Mouse (Mus musculus) limb, embryonic 12.5 days (tissue): ENCODE data around the gene Ube2d3. TPM values are rescaled to one million over a fixed set of nuclear protein-coding genes. Genes with fewer than 3 reads are reported as not detected.

ENCODE experiments used
- ATAC-seq: fragments of 200-750 bp; cut with Nextera tagmentation; 2 replicates; pipeline ENCODE4 v1.8.0; 2017; ENCODE audit warnings: low read depth, moderate TSS enrichment; ENCODE audit not compliant: insufficient number of reproducible peaks, insufficient read depth, low FRiP score, low TSS enrichment
- H3K27ac ChIP-seq: fragments of 300-500 bp; sonication (generic); 2 replicates; pipeline ENCODE4 v1.5.1; 2016; ENCODE audit warnings: mild to moderate bottlenecking, moderate library complexity
- H3K27me3 ChIP-seq: fragments of 300-500 bp; sonication (generic); 2 replicates; pipeline ENCODE4 v1.6.1; 2016; ENCODE audit warnings: mild to moderate bottlenecking, moderate library complexity
- H3K36me3 ChIP-seq: fragments of 300-500 bp; sonication (generic); 2 replicates; pipeline ENCODE4 v1.6.1; 2016; ENCODE audit warnings: mild to moderate bottlenecking, moderate library complexity
- H3K4me1 ChIP-seq: fragments of 300-500 bp; sonication (generic); replicated peaks from 2 replicates; pipeline ENCODE4 v1.6.1; 2016
- H3K4me2 ChIP-seq: fragments of 300-500 bp; sonication (generic); 2 replicates; pipeline ENCODE4 v1.6.1; 2016; ENCODE audit warnings: mild to moderate bottlenecking, moderate library complexity
- H3K4me3 ChIP-seq: fragments of 300-500 bp; sonication (generic); replicated peaks from 2 replicates; pipeline ENCODE4 v1.5.1; 2016; ENCODE audit warnings: mild to moderate bottlenecking
- H3K9ac ChIP-seq: fragments of 300-500 bp; sonication (generic); replicated peaks from 2 replicates; pipeline ENCODE4 v1.6.1; 2016; ENCODE audit warnings: mild to moderate bottlenecking, moderate library complexity
- H3K9me3 ChIP-seq: fragments of 300-500 bp; sonication (generic); 2 replicates; pipeline ENCODE4 v1.6.1; 2016; ENCODE audit warnings: mild to moderate bottlenecking, moderate library complexity
- WGBS: fragments of 180-500 bp; shearing (Covaris S2); methylation state at CpG from one replicate; pipeline ENCODE4 v1.1.7; 2016; 5-methylcytosine and 5-hydroxymethylcytosine counted together
- polyA plus RNA-seq: library from polyadenylated mRNA; unstranded; fragments of >200 nt; fragmentation: Nextera tagmentation; extraction: Ambion mirVana; gene quantifications from 2 replicates; pipeline ENCODE4 v1.2.1, GENCODE M21; 2016

Ube2d3 gene
- polyA plus RNA-seq, 1 experiment from 2014 or later: 476 TPM

- peaks cover 15% of the 10 kb centered on the region for H3K36me3 ChIP-seq
- peak overlapping the region; percentile 100 for H3K27ac ChIP-seq
- H3K9ac ChIP-seq: peak overlapping the region; percentile 96
- H3K4me1 ChIP-seq: peaks cover 21% of the 10 kb centered on the region
- peak overlapping the region; percentile 97 for H3K4me2 ChIP-seq
- H3K9me3 ChIP-seq: no peaks in the 10 kb centered on the region
- peak overlapping the region; percentile 98 for H3K4me3 ChIP-seq
- WGBS: 1% methylated on average over 56 of the region's 76 CpGs
- no peaks in the 10 kb centered on the region for H3K27me3 ChIP-seq
- ATAC-seq: peak; percentile 71
These were observed 1.1 kb downstream of the Ube2d3 start for GRCm38 (mm10) chr3:135438913-135439531.

- Histone ChIP-seq H3K9me3 (no peaks in the 10 kb centered on the region), H3K27me3 (no peaks in the 10 kb centered on the region), H3K4me3 (peak overlapping the region; percentile 98), H3K4me2 (peak overlapping the region; percentile 97), H3K27ac (peak overlapping the region; percentile 100), H3K36me3 (peaks cover 15% of the 10 kb centered on the region), H3K9ac (peak overlapping the region; percentile 96), H3K4me1 (peaks cover 21% of the 10 kb centered on the region)
- ATAC-seq: no peak
- WGBS: 4% methylated on average over 15 of the region's 15 CpGs
These were observed 1.7 kb downstream of the Ube2d3 start for GRCm38 (mm10) chr3:135439651-135440050.

GRCm38 (mm10) chr3:135440221-135440620 is 2.3 kb downstream of the Ube2d3 start:
- Histone ChIP-seq H3K27ac (0 out of 2 replicates have a peak overlapping the region, but pooled peaks have one; percentile 100), H3K36me3 (peaks cover 19% of the 10 kb centered on the region), H3K9me3 (no peaks in the 10 kb centered on the region), H3K4me2 (peak overlapping the region; percentile 97), H3K4me3 (peak overlapping the region; percentile 98), H3K4me1 (peaks cover 21% of the 10 kb centered on the region), H3K27me3 (no peaks in the 10 kb centered on the region), H3K9ac (peak overlapping the region; percentile 96)
- no peak for ATAC-seq
- WGBS: 24% methylated on average over 7 of the region's 7 CpGs

GRCm38 (mm10) chr3:135440621-135441020 is 2.7 kb downstream of the Ube2d3 start:
- H3K27me3 ChIP-seq: no peaks in the 10 kb centered on the region
- ATAC-seq: no peak
- peak overlapping the region; percentile 97 for H3K4me2 ChIP-seq
- peak overlapping the region; percentile 98 for H3K4me3 ChIP-seq
- peaks cover 21% of the 10 kb centered on the region for H3K4me1 ChIP-seq
- H3K36me3 ChIP-seq: peaks cover 19% of the 10 kb centered on the region
- WGBS: 52% methylated on average over 10 of the region's 10 CpGs
- H3K27ac ChIP-seq: no peak overlapping the region
- no peaks in the 10 kb centered on the region for H3K9me3 ChIP-seq
- H3K9ac ChIP-seq: peak overlapping the region; percentile 96

GRCm38 (mm10) chr3:135444930-135445329 is 7.0 kb downstream of the Ube2d3 start:
- H3K4me2 ChIP-seq: no peak overlapping the region
- H3K27me3 ChIP-seq: no peaks in the 10 kb centered on the region
- no peaks in the 10 kb centered on the region for H3K9me3 ChIP-seq
- no peak overlapping the region for H3K27ac ChIP-seq
- H3K4me1 ChIP-seq: peaks cover 18% of the 10 kb centered on the region
- ATAC-seq: no peak
- H3K4me3 ChIP-seq: no peak overlapping the region
- peaks cover 33% of the 10 kb centered on the region for H3K36me3 ChIP-seq
- H3K9ac ChIP-seq: no peak overlapping the region

- no peak overlapping the region for H3K4me3 ChIP-seq
- no peak overlapping the region for H3K9ac ChIP-seq
- H3K36me3 ChIP-seq: peaks cover 66% of the 10 kb centered on the region
- H3K27me3 ChIP-seq: no peaks in the 10 kb centered on the region
- ATAC-seq: no peak
- no peaks in the 10 kb centered on the region for H3K4me1 ChIP-seq
- no peak overlapping the region for H3K4me2 ChIP-seq
- no peak overlapping the region for H3K27ac ChIP-seq
- no peaks in the 10 kb centered on the region for H3K9me3 ChIP-seq
These were observed 21.0 kb downstream of the Ube2d3 start for GRCm38 (mm10) chr3:135458981-135459380.

GRCm38 (mm10) chr3:135468402-135468801 is 30.5 kb downstream of the Ube2d3 start:
- Histone ChIP-seq H3K27ac (no peak overlapping the region), H3K9ac (no peak overlapping the region), H3K27me3 (no peaks in the 10 kb centered on the region), H3K4me1 (0 out of 2 replicates have a peak, but pooled peaks cover 2% of the 10 kb centered on the region), H3K36me3 (peaks cover 27% of the 10 kb centered on the region; the same call in 1 of the 2 replicates), H3K4me3 (no peak overlapping the region), H3K4me2 (no peak overlapping the region), H3K9me3 (no peaks in the 10 kb centered on the region)
- no peak for ATAC-seq
- 69% methylated on average over 1 of the region's 1 CpGs for WGBS

- Histone ChIP-seq H3K4me1 (0 out of 2 replicates have a peak, but pooled peaks cover 2% of the 10 kb centered on the region), H3K27me3 (no peaks in the 10 kb centered on the region), H3K27ac (no peak overlapping the region), H3K9ac (no peak overlapping the region), H3K4me2 (no peak overlapping the region), H3K9me3 (no peaks in the 10 kb centered on the region), H3K36me3 (peaks cover 21% of the 10 kb centered on the region; the same call in 1 of the 2 replicates), H3K4me3 (no peak overlapping the region)
- 67% methylated on average over 3 of the region's 3 CpGs for WGBS
- no peak for ATAC-seq
These were observed 31.2 kb downstream of the Ube2d3 start for GRCm38 (mm10) chr3:135469146-135469545.

GRCm38 (mm10) chr3:135469974-135470373 is 32.0 kb downstream of the Ube2d3 start:
- H3K36me3 ChIP-seq: peaks cover 16% of the 10 kb centered on the region; the same call in 1 of the 2 replicates
- ATAC-seq: peak; percentile 76; the same call in 1 of the 2 replicates
- no peak overlapping the region for H3K9ac ChIP-seq
- H3K4me1 ChIP-seq: 0 out of 2 replicates have a peak, but pooled peaks cover 2% of the 10 kb centered on the region
- WGBS: 35% methylated on average over 4 of the region's 4 CpGs
- no peaks in the 10 kb centered on the region for H3K9me3 ChIP-seq
- no peak overlapping the region for H3K4me2 ChIP-seq
- peak overlapping the region; percentile 24; the same call in 1 of the 2 replicates for H3K27ac ChIP-seq
- no peaks in the 10 kb centered on the region for H3K27me3 ChIP-seq
- no peak overlapping the region for H3K4me3 ChIP-seq

- H3K9ac ChIP-seq: no peak overlapping the region
- H3K27me3 ChIP-seq: no peaks in the 10 kb centered on the region
These were observed 32.9 kb downstream of the Ube2d3 start for GRCm38 (mm10) chr3:135470823-135471222.

GRCm38 (mm10) chr3:135475025-135475424 is 37.1 kb downstream of the Ube2d3 start:
- WGBS: 88% methylated on average over 8 of the region's 8 CpGs
- Histone ChIP-seq H3K9me3 (no peaks in the 10 kb centered on the region), H3K27me3 (no peaks in the 10 kb centered on the region), H3K4me2 (no peak overlapping the region), H3K4me3 (no peak overlapping the region), H3K4me1 (no peaks in the 10 kb centered on the region), H3K27ac (no peak overlapping the region), H3K9ac (no peak overlapping the region), H3K36me3 (no peaks in the 10 kb centered on the region)
- ATAC-seq: no peak

More at GRCm38 (mm10) chr3:135470823-135471222, 32.9 kb downstream of the Ube2d3 start:
- H3K4me1 ChIP-seq: 0 out of 2 replicates have a peak, but pooled peaks cover 2% of the 10 kb centered on the region
- ATAC-seq: no peak
- 80% methylated on average over 1 of the region's 1 CpGs for WGBS
- H3K9me3 ChIP-seq: no peaks in the 10 kb centered on the region
- no peak overlapping the region for H3K27ac ChIP-seq
- peaks cover 16% of the 10 kb centered on the region; the same call in 1 of the 2 replicates for H3K36me3 ChIP-seq
- H3K4me2 ChIP-seq: no peak overlapping the region
- no peak overlapping the region for H3K4me3 ChIP-seq

GRCm38 (mm10) chr3:135476286-135476685 is 38.3 kb downstream of the Ube2d3 start:
- Histone ChIP-seq H3K36me3 (no peaks in the 10 kb centered on the region), H3K4me3 (no peak overlapping the region), H3K4me1 (no peaks in the 10 kb centered on the region), H3K4me2 (no peak overlapping the region), H3K27ac (no peak overlapping the region), H3K9ac (no peak overlapping the region), H3K9me3 (no peaks in the 10 kb centered on the region), H3K27me3 (no peaks in the 10 kb centered on the region)
- 83% methylated on average over 6 of the region's 6 CpGs for WGBS
- no peak for ATAC-seq
